Mouse (Mus musculus): ENCODE data around the gene Wfs1.
"Not testable (repeated sequence)": the region's sequence is repeated elsewhere in the genome, so short reads cannot be mapped to it uniquely, and the experiment has no call there.

Gene Wfs1

DNA sequence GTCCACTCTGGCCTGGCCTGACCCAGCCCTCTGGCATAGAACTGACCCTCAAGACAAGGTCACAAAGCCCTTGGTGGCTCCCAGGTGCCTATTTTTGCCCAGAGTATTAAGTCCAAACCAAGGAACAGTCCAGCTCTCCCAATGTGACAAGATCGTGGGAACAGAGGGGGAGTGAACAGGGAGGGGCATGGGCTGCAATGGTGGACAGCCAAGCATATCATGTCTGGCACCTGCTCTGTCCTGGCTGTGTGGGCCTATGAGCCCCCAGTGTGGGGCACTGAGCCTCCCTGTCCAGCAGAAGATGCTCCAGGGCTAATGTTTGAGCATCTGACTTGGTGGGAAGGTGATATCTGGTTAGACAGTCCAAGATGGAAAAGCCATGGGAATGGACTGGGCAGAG is 2.4 kb downstream of the Wfs1 start:
- DNase-seq: no peak

DNA sequence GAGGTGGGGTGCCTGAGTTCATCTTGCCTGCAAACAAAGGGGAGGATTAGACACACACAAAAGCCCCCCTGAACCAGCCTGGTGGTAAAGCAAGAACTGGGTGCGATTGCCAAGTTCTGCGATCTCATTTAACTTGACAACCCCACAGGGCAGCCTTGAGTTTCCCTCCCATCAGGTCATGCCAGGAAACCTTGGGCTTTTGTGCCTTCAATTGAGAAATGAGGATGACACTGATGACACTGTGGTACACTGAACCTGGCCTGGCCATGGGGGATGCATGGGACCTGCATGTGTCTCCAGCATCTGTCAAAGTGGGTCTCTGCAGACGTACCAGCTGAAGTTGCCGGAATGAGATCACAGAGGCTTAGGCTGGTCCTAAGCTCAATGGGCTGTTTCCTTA is 6.7 kb downstream of the Wfs1 start:
- DNase-seq: no peak

GRCm38 (mm10) chr5:36979631-36980030 is 9.4 kb downstream of the Wfs1 start:
- DNase-seq: no peak

DNA sequence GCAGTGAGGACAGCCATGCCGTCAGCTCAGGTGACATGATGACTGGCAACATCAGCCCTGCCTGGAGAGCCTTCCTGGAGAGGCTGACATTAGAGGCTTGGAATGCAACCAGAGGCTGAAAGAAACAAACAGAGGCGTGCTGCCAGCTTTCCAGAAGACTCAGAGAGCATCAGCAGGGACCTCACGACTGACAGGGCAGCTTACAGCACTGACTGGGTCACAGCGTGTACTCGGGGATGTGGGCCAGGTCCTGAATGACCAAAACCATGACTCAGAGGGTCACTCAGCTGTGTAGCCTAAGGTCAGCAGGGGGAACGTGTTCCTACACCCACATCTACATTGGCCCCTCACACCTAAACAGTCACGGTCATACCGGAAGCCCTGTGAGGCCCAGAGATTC is 10.0 kb downstream of the Wfs1 start:
- no peak for DNase-seq

GRCm38 (mm10) chr5:36977809-36978208 is 11.2 kb downstream of the Wfs1 start:
- no peak for DNase-seq

DNA sequence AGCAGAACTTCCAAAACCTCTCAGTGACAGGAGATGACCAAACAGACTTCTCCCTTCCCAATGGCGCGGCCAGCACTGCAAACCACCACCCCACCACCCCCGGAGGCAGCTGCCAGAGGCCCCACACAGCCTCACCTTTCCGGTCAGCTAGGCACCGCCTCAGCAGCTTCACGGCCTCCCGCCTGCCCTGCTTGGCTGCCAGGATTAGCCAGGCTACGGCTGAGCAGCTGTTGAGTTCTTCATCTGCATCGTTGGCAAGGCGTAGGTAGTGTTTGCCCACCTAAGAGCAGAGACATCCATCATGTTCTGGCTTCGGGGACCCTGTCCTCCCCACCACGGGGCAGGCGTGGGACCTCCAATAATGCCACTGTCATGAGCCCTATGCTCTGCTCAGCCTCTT is 13.7 kb downstream of the Wfs1 start:
- no peak for DNase-seq

- peak; percentile 70 to 73 for DNase-seq
Observed at GRCm38 (mm10) chr5:36971587-36971986, 17.4 kb downstream of the Wfs1 start.

DNA sequence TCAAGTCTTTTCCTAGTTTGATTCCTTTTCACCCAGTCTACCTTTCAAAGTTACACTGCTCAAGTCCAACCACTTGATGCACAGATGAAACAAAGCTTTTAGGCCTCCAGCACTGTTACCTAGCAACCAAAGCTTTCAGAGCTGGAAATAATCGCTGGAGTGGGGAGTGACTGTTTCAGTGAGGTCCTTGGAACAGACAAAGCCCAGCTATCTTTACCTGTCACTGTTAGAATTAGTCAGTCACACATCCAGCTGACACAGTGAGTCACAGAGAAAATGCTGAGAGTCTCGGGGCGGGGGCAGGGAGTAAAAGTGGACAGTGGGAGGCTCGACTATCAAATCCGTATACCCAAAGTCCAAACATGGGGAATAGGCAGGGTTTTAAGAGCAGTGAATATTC is 28.5 kb downstream of the Wfs1 start:
- DNase-seq: no peak

DNA sequence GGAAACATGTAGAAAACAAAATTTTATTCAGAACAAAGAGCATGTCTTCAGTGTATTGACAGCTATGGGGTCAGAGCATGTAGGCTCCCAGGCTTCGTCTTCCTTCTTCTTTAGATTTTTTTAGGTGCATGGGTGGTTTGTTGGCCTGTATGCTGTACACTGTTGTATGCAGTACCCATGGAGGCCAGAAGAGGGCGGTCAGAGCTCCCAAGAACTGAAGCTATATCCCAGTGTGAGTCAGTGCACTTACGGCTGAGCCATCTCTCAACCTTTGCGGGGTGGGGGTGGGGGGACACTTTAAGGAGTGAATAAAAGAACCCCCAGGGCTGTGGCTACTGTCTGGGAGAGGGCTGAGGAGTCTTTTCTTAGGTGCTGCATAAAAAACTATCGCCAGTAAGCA is 30.2 kb downstream of the Wfs1 start:
- DNase-seq: peak; percentile 76 to 78

GRCm38 (mm10) chr5:36955366-36955765 is 33.6 kb downstream of the Wfs1 start:
- peak; percentile 48 to 57 for DNase-seq

DNA sequence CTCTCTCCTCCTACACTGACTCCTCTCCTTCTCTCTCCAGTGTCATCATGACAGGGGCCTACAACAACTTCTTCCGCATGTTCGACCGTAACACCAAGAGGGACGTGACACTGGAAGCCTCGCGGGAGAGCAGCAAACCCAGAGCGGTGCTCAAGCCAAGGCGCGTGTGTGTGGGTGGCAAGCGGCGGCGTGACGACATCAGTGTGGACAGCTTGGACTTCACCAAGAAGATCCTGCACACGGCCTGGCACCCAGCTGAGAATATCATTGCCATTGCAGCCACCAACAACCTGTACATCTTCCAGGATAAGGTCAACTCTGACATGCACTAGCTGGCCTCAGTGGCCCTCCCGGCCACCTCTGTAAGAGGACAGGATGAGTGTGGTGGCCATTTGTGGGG is 36.7 kb downstream of the Wfs1 start:
- peak in 1 of 2 experiments; percentile 38 for DNase-seq

- no peak for DNase-seq
Observed at GRCm38 (mm10) chr5:36950871-36951270, 38.1 kb downstream of the Wfs1 start.

DNA sequence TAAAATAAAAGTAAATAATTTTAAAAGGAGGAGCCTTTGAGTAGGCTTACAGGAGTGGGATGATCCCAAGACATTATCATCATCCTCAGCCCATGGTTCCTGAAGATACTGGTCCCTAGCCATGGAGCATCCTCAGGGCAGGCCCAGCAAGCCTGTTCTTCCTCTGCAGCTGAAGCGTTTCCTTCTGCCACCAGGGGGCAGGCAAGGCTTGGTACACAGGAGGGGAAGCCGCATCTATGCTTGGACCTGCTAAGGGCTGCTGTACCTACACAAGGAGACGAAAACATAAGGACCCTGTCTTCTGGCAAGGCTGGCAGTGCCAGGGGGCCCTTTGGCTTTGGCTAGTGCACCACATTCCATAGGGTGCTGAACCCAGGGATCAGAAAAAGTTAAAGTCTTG is 40.2 kb downstream of the Wfs1 start:
- peak; percentile 83 to 84 for DNase-seq

- peak; percentile 71 for DNase-seq
Observed at GRCm38 (mm10) chr5:36946445-36946844, 42.6 kb downstream of the Wfs1 start.

- DNase-seq: no peak
Observed at GRCm38 (mm10) chr5:36945713-36946112, 43.3 kb downstream of the Wfs1 start.

DNA sequence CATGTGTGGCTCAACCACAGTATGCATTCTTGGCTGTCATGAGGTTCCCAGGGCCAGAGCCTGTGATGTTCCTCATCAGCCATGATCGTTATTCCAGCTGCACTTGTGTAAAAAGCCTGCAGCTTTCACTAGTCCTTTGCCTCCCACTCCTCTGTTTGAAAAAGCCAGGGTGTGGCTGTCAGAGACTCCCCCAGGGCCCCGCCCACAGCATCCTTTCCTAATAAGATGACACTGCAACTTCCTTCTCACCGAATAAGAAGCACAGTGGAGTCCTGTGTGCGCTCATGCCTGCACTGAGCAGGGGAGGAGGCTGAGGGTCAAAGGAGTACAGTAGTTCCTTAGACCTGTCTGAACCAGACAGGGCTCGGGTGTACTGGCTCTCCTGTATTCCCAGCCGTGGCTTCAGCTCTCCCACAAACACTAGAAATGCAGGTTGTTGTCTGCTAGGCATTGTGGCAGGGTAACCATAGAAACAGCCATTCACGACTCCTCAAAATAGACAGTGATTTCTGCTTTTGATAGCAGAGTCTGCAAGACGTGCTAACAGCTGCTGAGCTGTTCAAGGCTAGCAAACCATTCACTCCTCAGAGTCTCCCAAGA is 43.8 kb downstream of the Wfs1 start:
- DNase-seq: no peak

GRCm38 (mm10) chr5:36944552-36944951 is 44.5 kb downstream of the Wfs1 start:
- no peak for DNase-seq

DNA sequence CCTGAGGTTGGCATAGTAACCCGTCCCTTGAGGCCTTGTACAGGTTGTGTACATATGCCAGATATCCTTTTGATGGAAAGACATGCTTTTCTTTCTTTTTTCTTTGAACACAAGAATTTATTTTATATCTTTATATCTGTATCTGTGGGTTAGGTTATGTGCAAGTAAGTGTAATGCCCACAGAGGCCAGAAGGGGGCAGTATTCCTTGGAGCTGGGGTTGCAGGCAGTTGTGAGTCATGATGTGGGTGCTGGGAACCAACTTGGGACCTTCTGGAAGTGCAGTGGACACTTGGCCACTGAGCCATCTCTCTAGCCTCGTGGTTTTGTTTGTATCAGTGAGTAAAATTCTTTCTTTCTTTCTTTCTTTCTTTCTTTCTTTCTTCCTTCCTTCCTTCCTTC is 46.6 kb downstream of the Wfs1 start:
- no peak for DNase-seq

DNA sequence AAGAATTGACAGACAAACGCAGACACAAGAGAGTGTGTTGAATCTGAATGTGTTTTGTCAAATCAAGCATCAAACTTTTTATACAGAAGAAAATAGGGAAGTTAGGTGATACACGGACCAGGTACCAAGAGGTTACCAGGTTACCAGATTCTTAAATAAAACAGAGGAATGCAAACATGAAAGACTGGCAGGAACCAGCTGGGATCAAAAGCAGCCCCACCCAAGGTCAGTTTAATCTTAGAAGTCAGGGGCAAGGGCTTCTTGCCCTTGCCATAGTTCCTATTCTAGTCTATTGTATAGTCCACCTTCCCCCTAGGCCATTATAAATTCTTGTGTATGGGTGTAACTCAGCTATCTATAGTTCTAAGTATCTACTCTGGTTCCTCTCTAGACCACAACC is 50.0 kb downstream of the Wfs1 start:
- not testable (repeated sequence) for DNase-seq

GRCm38 (mm10) chr5:36938021-36938420 is 51.0 kb downstream of the Wfs1 start:
- no peak for DNase-seq

DNA sequence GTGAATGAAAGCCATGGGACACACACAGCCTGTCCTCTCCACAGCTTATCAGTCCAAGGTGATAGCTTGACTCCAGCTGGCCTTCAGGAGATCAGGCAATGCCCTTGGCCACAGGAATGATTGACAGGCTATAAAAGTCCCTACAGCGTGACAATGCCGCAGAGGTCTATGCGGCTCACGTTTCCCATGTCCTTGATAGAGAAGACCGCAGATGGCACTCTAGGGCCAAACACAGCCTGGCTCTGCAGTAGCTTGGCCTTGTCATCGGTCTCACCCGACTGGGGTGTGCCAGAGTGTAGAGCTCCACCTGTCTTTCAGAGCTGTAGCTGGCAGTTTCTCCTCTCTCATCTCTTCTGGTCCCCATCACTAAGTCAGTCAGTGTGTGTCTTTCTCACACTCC is 52.5 kb downstream of the Wfs1 start:
- peak; percentile 71 to 74 for DNase-seq

- peak in 1 of 2 experiments; percentile 50 for DNase-seq
Observed at GRCm38 (mm10) chr5:36935486-36936473, 53.2 kb downstream of the Wfs1 start.

- DNase-seq: no peak
Observed at GRCm38 (mm10) chr5:36933383-36933782, 55.6 kb downstream of the Wfs1 start.

GRCm38 (mm10) chr5:36929376-36929775 is 59.6 kb downstream of the Wfs1 start:
- DNase-seq: no peak
